Mouse (Mus musculus) thymus, adult 2 months (tissue): Measurements from ENCODE around the gene Bicral.

Experiments
- CTCF ChIP-seq: fragments of 200-500 bp; IDR thresholded peaks from 2 replicates; pipeline ENCODE4 v1.5.1; 2012; ENCODE audit warnings: mild to moderate bottlenecking, control low read depth, low read length, moderate library complexity, borderline replicate concordance; ENCODE audit not compliant: control insufficient read depth, poor library complexity, insufficient read depth; ENCODE audit errors: extremely low read depth
- POLR2A ChIP-seq: fragments of 200-500 bp; IDR thresholded peaks from 2 replicates; pipeline ENCODE4 v1.6.1; 2012; ENCODE audit warnings: mild to moderate bottlenecking, low read length, control low read depth, moderate library complexity; ENCODE audit not compliant: control insufficient read depth, poor library complexity, insufficient read depth; ENCODE audit errors: extremely low read depth

- no peak for TF ChIP-seq CTCF
- TF ChIP-seq POLR2A: no peak
Observed at GRCm38 (mm10) chr17:46900941-46901340, 42.7 kb upstream of the Bicral start.
